Mouse (Mus musculus): Measurements from ENCODE around the gene Foxred2.

DNA sequence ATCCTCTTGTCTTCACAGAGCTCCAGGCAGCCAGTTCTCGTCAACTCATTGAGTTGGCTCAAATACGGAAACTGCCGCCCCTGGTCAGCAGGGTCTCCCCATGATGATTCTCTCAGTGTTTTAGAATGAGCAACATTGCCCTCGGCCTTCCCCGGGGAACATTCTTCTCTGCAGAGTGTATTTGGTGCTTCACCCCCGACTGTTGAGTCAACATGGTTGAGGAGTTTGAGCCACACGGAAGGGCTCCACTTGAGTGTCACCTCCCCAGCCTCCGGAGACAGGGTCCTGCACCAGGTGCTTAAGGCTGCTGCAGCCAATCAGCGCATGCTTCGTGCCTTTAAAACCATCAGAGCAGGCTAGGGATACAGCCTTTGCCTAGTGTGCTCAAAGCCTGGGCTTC, 63.2 kb downstream of the Foxred2 start:
- TF ChIP-seq CTCF (IDR thresholded peaks at IDR 0.05 in 2 of 3, conservative IDR thresholded peaks at IDR 0.05 in 1 of 3; ENCODE audit: control insufficient read depth in 1 of 3, insufficient read depth in 1 of 3, low read depth in 2 of 3, low read length in 3 of 3, poor library complexity in 1 of 3, severe bottlenecking in 1 of 3) (no peak), ZMIZ1 (IDR thresholded peaks at IDR 0.05; ENCODE audit: low read depth, low read length) (no peak), POLR2AphosphoS2 (IDR thresholded peaks at IDR 0.05; ENCODE audit: low read length) (no peak), ZC3H11A (IDR thresholded peaks at IDR 0.05; ENCODE audit: low read depth, low read length) (no peak), GATA1 (IDR thresholded peaks at IDR 0.05; ENCODE audit: low read depth, low read length) (no peak), POLR2A (IDR thresholded peaks at IDR 0.05; ENCODE audit: control insufficient read depth in 1 of 2, insufficient read depth in 1 of 2, low read depth in 1 of 2, low read length in 2 of 2, poor library complexity in 1 of 2) (no peak), MAX (IDR thresholded peaks at IDR 0.05; ENCODE audit: low read length) (no peak), EP300 (IDR thresholded peaks at IDR 0.05; ENCODE audit: low read depth in 1 of 2, low read length in 2 of 2) (no peak), JUND (IDR thresholded peaks at IDR 0.05; ENCODE audit: low read depth, low read length) (no peak), SIN3A (IDR thresholded peaks at IDR 0.05; ENCODE audit: low read length) (no peak), TBP (IDR thresholded peaks at IDR 0.05; ENCODE audit: low read depth, low read length) (no peak), HCFC1 (IDR thresholded peaks at IDR 0.05; ENCODE audit: low read depth, low read length) (no peak), BHLHE40 (IDR thresholded peaks at IDR 0.05; ENCODE audit: borderline replicate concordance, low read depth, low read length) (no peak)
